Mouse (Mus musculus) midbrain, embryonic 16.5 days (tissue): ENCODE data around the gene Polr1a. TPM values are rescaled to one million over a fixed set of nuclear protein-coding genes. Genes with fewer than 3 reads are reported as not detected.

Experiments
- ATAC-seq: fragments of 200-750 bp; cut with Nextera tagmentation; 2 replicates; pipeline ENCODE4 v1.8.0; 2017; ENCODE audit warnings: moderate TSS enrichment
- H3K27ac ChIP-seq: fragments of 300-500 bp; sonication (generic); 2 replicates; pipeline ENCODE4 v1.5.1; 2014; ENCODE audit warnings: mild to moderate bottlenecking, low read length, mixed read lengths
- H3K27me3 ChIP-seq: fragments of 300-500 bp; sonication (generic); 2 replicates; pipeline ENCODE4 v1.6.1; 2014; ENCODE audit warnings: low read depth, low read length, mixed read lengths; ENCODE audit not compliant: control insufficient read depth, insufficient read depth
- H3K36me3 ChIP-seq: fragments of 300-500 bp; sonication (generic); 2 replicates; pipeline ENCODE4 v1.6.1; 2014; ENCODE audit warnings: mild to moderate bottlenecking, low read length, moderate library complexity, mixed read lengths; ENCODE audit not compliant: control insufficient read depth, insufficient read depth
- H3K4me1 ChIP-seq: fragments of 300-500 bp; sonication (generic); 2 replicates; pipeline ENCODE4 v1.6.1; 2014; ENCODE audit warnings: mild to moderate bottlenecking, low read length, mixed read lengths; ENCODE audit not compliant: control insufficient read depth, insufficient read depth
- H3K4me2 ChIP-seq: fragments of 300-500 bp; sonication (generic); 2 replicates; pipeline ENCODE4 v1.6.1; 2014; ENCODE audit warnings: mild to moderate bottlenecking, low read length, mixed read lengths
- H3K4me3 ChIP-seq: fragments of 300-500 bp; sonication (generic); 2 replicates; pipeline ENCODE4 v1.5.1; 2014; ENCODE audit warnings: low read depth, mild to moderate bottlenecking, low read length, moderate library complexity, mixed read lengths
- H3K9ac ChIP-seq: fragments of 300-500 bp; sonication (generic); 2 replicates; pipeline ENCODE4 v1.6.1; 2014; ENCODE audit warnings: low read depth, low read length, mixed read lengths
- H3K9me3 ChIP-seq: fragments of 300-500 bp; sonication (generic); replicated peaks from 2 replicates; pipeline ENCODE4 v1.6.1; 2014; ENCODE audit warnings: mild to moderate bottlenecking, low read length, mixed read lengths; ENCODE audit not compliant: control insufficient read depth, poor library complexity, severe bottlenecking
- whole genome bisulfite sequencing: fragments of 180-500 bp; shearing (Covaris S2); extraction: QIAGEN DNeasy Blood & Tissue Kit; methylation state at CpG from one replicate; pipeline ENCODE4 v1.1.7; 2014; 5-methylcytosine and 5-hydroxymethylcytosine counted together
- polyA plus RNA-seq: library from polyadenylated mRNA; unstranded; fragments of >200 nt; fragmentation: Nextera tagmentation; extraction: Ambion mirVana; gene quantifications from 2 replicates; pipeline ENCODE4 v1.2.1, GENCODE M21; 2015

The Polr1a gene
- polyA plus RNA-seq, 1 experiment from 2014 or later: 18.6 TPM

DNA sequence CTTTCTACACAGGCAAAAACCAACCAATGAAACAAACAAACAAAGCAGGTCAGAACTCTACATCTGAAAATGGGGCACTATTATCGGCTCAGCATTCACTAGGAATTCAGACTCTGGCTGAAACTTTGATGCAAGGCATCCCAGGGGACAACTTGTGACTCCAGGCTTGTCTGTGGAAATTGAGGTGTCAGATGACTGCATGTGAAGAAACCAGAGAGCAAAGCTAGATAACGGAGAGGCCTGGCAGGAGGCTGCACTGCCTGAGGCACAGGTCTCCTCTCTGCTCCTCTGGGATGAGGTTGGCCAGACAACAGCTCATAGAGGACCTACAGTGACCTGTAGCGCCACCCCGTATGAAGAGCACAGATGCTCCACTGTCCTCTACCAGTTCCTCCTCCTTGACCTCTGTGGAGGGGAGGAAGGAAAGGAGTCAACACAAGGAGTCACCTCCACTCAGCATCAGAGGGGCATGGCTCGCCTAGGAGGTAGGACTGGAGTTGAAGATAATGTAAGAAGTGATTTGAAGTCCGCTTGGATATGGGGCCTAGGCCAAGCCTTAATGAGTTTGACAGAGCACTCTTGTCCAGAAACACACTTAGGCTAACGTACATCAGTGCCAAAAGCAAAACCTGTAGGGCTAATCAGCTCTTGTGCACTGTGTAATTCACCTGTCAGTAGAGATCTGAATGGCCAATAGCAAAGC is 78.8 kb downstream of the Polr1a start:
- H3K4me3 ChIP-seq: no peak overlapping the region
- H3K9me3 ChIP-seq: no peaks in the 10 kb centered on the region
- H3K9ac ChIP-seq: no peak overlapping the region
- 82% methylated on average over 7 of the region's 7 CpGs for WGBS
- H3K4me2 ChIP-seq: no peak overlapping the region
- no peaks in the 10 kb centered on the region for H3K4me1 ChIP-seq
- no peaks in the 10 kb centered on the region for H3K27me3 ChIP-seq
- ATAC-seq: no peak
- no peak overlapping the region for H3K27ac ChIP-seq
- no peaks in the 10 kb centered on the region for H3K36me3 ChIP-seq

GRCm38 (mm10) chr6:71989647-71990351 is 80.9 kb downstream of the Polr1a start:
- no peak overlapping the region for H3K9ac ChIP-seq
- no peak for ATAC-seq
- H3K4me2 ChIP-seq: no peak overlapping the region
- no peaks in the 10 kb centered on the region for H3K9me3 ChIP-seq
- no peaks in the 10 kb centered on the region for H3K27me3 ChIP-seq
- no peaks in the 10 kb centered on the region for H3K36me3 ChIP-seq
- no peak overlapping the region for H3K4me3 ChIP-seq
- peak overlapping the region; percentile 4; the same call in 1 of the 2 replicates for H3K27ac ChIP-seq
- H3K4me1 ChIP-seq: no peaks in the 10 kb centered on the region
- WGBS: 51% methylated on average over 8 of the region's 8 CpGs

- 78% methylated on average over 8 of the region's 8 CpGs for WGBS
- H3K4me3 ChIP-seq: no peak overlapping the region
- H3K36me3 ChIP-seq: no peaks in the 10 kb centered on the region
- H3K9me3 ChIP-seq: no peaks in the 10 kb centered on the region
- no peak for ATAC-seq
- H3K4me1 ChIP-seq: no peaks in the 10 kb centered on the region
- no peaks in the 10 kb centered on the region for H3K27me3 ChIP-seq
- H3K4me2 ChIP-seq: no peak overlapping the region
- H3K9ac ChIP-seq: no peak overlapping the region
- H3K27ac ChIP-seq: peak overlapping the region; percentile 4; the same call in 1 of the 2 replicates
Measured at GRCm38 (mm10) chr6:71990371-71990837, 81.6 kb downstream of the Polr1a start.

DNA sequence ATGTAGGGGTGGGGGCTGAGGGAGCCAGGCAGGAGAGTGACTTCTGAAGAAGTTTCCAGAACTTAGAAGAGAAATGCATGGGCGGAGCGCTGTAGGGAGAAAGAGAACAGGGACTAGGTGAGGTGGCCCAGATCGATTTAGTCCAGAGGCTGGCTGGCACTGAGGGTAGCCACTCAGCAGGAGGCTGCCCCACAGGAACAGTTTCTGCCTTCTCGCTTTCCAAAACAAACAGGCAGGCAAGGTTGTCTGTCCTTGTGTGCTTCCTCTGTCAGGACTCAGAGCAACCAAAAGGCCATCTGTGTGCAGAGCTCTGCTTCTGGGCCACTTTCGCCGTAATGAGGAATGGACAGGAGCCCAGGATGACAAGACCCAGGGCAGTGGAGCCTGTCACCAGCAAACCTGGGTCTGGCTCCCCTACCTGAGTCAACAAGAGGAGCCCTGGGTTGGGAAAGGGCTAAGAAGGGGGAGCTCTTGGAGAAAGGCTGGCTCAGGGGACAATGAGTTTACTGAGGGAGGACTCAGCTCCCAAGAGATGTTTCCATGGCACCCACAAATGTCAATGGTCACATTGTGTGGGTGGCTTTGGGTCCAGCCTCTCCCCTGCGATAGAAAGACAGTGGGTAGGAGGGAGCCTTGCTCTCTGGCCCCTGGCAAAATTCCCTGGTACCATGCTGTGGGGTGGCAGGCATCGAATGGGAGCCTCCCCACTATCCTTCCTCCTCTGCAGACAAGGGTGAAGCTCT is 82.5 kb downstream of the Polr1a start:
- Histone ChIP-seq H3K27me3 (no peaks in the 10 kb centered on the region), H3K4me2 (no peak overlapping the region), H3K4me3 (no peak overlapping the region), H3K9ac (no peak overlapping the region), H3K27ac (no peak overlapping the region), H3K36me3 (no peaks in the 10 kb centered on the region), H3K9me3 (0 out of 2 replicates have a peak, but pooled peaks cover 3% of the 10 kb centered on the region), H3K4me1 (no peaks in the 10 kb centered on the region)
- WGBS: 61% methylated on average over 8 of the region's 8 CpGs
- ATAC-seq: peak; percentile 70; the same call in 1 of the 2 replicates

DNA sequence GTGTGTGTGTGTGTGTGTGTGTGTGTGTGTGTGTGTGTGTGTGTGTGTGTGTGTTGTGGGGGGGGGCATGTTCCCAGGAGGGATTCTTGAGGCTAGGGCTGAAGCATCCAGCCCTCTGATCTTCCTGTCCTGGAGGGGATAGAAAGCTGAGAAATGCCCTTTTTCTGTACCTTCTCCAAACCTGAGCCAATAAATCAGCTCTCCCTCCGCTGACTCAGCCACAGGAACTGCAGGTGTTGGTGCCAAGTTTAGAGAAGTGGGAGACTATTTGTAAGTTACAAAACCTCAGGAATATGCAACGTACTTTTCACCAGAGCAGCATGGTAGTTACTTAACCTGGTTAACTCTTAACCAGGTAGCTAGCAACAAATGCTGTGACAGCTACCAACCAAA is 83.1 kb downstream of the Polr1a start:
- Histone ChIP-seq H3K27me3 (no peaks in the 10 kb centered on the region), H3K4me1 (no peaks in the 10 kb centered on the region), H3K4me2 (no peak overlapping the region), H3K9ac (no peak overlapping the region), H3K27ac (no peak overlapping the region), H3K4me3 (no peak overlapping the region), H3K9me3 (0 out of 2 replicates have a peak, but pooled peaks cover 3% of the 10 kb centered on the region), H3K36me3 (no peaks in the 10 kb centered on the region)
- 80% methylated on average over 2 of the region's 2 CpGs for WGBS
- ATAC-seq: no peak

DNA sequence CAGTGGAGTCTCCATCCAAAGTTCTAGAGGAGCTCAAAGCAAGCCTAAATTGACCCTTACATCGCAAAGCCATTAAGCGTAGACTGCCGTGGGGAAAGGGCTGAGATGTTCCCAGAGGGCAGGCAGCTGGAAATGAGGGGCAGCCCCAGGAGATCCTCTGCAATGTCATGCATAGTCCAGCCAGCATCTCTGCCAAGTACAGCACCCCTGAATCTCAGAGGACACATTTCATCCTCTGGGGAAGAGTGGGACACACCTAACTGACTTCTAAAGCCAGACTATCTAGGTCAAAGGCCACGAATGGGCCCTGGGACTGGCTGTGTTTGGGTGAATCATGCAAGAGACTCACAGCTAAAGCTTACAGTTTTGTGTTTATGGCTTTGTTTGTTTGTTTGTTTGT is 85.2 kb downstream of the Polr1a start:
- H3K4me3 ChIP-seq: no peak overlapping the region
- H3K9ac ChIP-seq: no peak overlapping the region
- H3K4me1 ChIP-seq: no peaks in the 10 kb centered on the region
- no peaks in the 10 kb centered on the region for H3K36me3 ChIP-seq
- 0 out of 2 replicates have a peak, but pooled peaks cover 3% of the 10 kb centered on the region for H3K9me3 ChIP-seq
- no peak overlapping the region for H3K27ac ChIP-seq
- WGBS: 86% methylated on average over 4 of the region's 4 CpGs
- no peak for ATAC-seq
- no peak overlapping the region for H3K4me2 ChIP-seq
- no peaks in the 10 kb centered on the region for H3K27me3 ChIP-seq

GRCm38 (mm10) chr6:71995081-71995480 is 86.2 kb downstream of the Polr1a start:
- Histone ChIP-seq H3K36me3 (no peaks in the 10 kb centered on the region), H3K27ac (no peak overlapping the region), H3K4me1 (no peaks in the 10 kb centered on the region), H3K4me2 (no peak overlapping the region), H3K9me3 (0 out of 2 replicates have a peak, but pooled peaks cover 3% of the 10 kb centered on the region), H3K4me3 (no peak overlapping the region), H3K9ac (no peak overlapping the region), H3K27me3 (no peaks in the 10 kb centered on the region)
- no peak for ATAC-seq
- whole genome bisulfite sequencing: 94% methylated on average over 3 of the region's 3 CpGs

DNA sequence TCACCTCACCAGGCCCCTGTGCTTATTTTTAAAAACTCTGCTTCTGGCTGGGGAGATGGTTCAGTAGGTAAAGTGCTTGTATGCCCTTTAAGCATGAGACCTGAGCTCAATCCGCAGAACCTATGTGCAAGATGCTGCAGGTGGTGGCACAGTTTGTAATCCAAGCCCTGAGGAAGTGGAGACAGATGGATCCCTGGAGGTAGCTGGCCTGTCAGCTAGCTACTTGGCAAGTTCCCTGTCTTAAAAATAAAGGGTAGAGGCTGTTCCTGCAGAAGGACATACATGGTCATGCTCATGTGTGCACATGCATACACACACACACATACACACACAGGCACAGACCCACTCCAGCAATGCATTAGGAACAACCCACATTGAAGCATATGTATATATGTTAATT is 88.4 kb downstream of the Polr1a start:
- 93% methylated on average over 1 of the region's 1 CpGs for WGBS
- H3K27ac ChIP-seq: no peak overlapping the region

More for the DNA sequence above, 88.4 kb downstream of the Polr1a start:
- 0 out of 2 replicates have a peak, but pooled peaks cover 3% of the 10 kb centered on the region for H3K9me3 ChIP-seq
- no peak overlapping the region for H3K4me2 ChIP-seq
- H3K36me3 ChIP-seq: no peaks in the 10 kb centered on the region
- no peaks in the 10 kb centered on the region for H3K4me1 ChIP-seq
- H3K27me3 ChIP-seq: no peaks in the 10 kb centered on the region
- ATAC-seq: no peak
- H3K4me3 ChIP-seq: no peak overlapping the region
- H3K9ac ChIP-seq: no peak overlapping the region
